Mouse (Mus musculus): Measurements from ENCODE around the gene Gsdma.

GRCm38 (mm10) chr11:98725926-98726506 lies 61.9 kb downstream of the Gsdma start:
- TF ChIP-seq CTCF (IDR thresholded peaks at IDR 0.05 in 2 of 3, conservative IDR thresholded peaks at IDR 0.05 in 1 of 3; ENCODE audit: control insufficient read depth in 1 of 3, insufficient read depth in 1 of 3, low read depth in 2 of 3, low read length in 3 of 3, poor library complexity in 1 of 3, severe bottlenecking in 1 of 3): no peak
- no peak for TF ChIP-seq ZMIZ1 (IDR thresholded peaks at IDR 0.05; ENCODE audit: low read depth, low read length)
- TF ChIP-seq NELFE (IDR thresholded peaks at IDR 0.05; ENCODE audit: low read depth, low read length): no peak
- no peak for TF ChIP-seq CHD2 (IDR thresholded peaks at IDR 0.05; ENCODE audit: low read length)
- TF ChIP-seq POLR2A (IDR thresholded peaks at IDR 0.05; ENCODE audit: control insufficient read depth in 1 of 2, insufficient read depth in 1 of 2, low read depth in 1 of 2, low read length in 2 of 2, poor library complexity in 1 of 2): no peak
- TF ChIP-seq GATA1 (IDR thresholded peaks at IDR 0.05; ENCODE audit: low read depth, low read length): no peak
- TF ChIP-seq UBTF (IDR thresholded peaks at IDR 0.05; ENCODE audit: borderline replicate concordance, insufficient read depth, low read depth, low read length): no peak
- TF ChIP-seq ELF1 (IDR thresholded peaks at IDR 0.05; ENCODE audit: low read depth, low read length): no peak
- no peak for TF ChIP-seq ZKSCAN1 (IDR thresholded peaks at IDR 0.05; ENCODE audit: low read depth, low read length)
- no peak for TF ChIP-seq MAX (IDR thresholded peaks at IDR 0.05; ENCODE audit: low read length)
- TF ChIP-seq TAL1 (IDR thresholded peaks at IDR 0.05; ENCODE audit: low read length): no peak
- no peak for TF ChIP-seq ETS1 (IDR thresholded peaks at IDR 0.05; ENCODE audit: low read depth, low read length)

Measured in MEL (cell line).